Mouse (Mus musculus): ENCODE measurements at regions not wholly inside any gene's neighbourhood (a gene's known extent, or its start where the extent isn't known, plus 50 kb on each side); places are given as distances from the start of the nearest gene placed in this dataset.

DNA sequence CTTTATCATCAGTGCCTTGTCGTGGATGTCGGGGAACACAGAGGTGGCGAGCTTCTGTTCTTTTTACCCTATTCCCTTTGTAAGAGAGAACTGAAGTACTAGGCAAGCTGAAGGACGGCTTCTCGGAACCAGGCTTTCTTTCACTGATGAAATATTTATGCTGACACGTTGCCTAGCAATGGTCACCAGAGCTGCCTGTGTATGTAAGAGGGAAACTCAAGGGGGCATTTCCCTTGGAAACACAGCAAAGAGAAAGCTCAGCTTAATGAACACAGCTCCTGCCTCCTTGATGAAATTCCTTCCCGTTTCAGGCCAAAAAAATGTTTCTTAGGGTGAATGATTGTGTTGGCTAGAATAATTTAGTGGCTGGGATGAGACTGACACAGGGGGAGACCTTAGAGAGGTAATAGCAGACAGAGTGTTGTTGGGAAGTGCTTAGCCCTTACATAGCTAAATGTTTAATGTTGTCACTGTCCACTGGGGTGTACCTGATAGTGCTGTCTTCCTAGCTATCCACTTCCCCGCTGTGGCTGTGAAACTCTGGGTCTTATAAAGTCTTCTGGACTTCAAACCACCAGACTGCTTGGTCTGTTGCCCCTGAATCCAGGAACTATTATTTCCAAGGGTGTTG, 116.8 kb upstream of the St8sia2 start:
- Histone ChIP-seq H3K4me1 (ENCODE audit: control insufficient read depth, insufficient read depth, low read length) (no peaks in the 10 kb centered on the region), H3K4me3 (ENCODE audit: insufficient read depth, low read length) (no peak overlapping the region), H3K27ac (ENCODE audit: insufficient read depth, low read length) (no peak overlapping the region)
- no peak for TF ChIP-seq POLR2A (IDR thresholded peaks at IDR 0.05; ENCODE audit: extremely low read depth, insufficient read depth, low read length)
- no peak for TF ChIP-seq CTCF (IDR thresholded peaks at IDR 0.05; ENCODE audit: extremely low read depth, insufficient read depth, low read length)

DNA sequence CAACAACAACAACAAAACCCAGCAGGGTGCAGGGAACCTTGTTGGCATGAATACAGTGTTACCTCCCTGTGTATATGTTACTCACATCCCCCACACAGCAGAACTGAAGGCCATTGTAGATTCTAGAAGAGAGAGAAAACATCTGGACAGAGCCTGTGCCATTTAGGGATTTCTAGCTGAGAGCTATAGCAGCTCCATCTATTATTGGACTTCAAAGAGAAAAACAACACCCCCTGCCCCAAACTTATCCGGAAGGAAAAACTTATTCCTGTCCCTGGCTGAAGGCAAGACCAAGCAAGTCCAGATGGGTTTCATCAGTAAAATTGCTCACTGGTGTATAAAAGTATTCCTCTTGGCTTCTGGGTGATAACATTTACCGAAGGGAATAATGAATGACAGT, 98.6 kb upstream of the St8sia2 start:
- H3K27ac ChIP-seq (ENCODE audit: insufficient read depth, low read length) = no peak overlapping the region
- H3K4me3 ChIP-seq (ENCODE audit: insufficient read depth, low read length) = no peak overlapping the region
- no peaks in the 10 kb centered on the region for H3K4me1 ChIP-seq (ENCODE audit: control insufficient read depth, insufficient read depth, low read length)
- TF ChIP-seq POLR2A (IDR thresholded peaks at IDR 0.05; ENCODE audit: extremely low read depth, insufficient read depth, low read length) = no peak
- TF ChIP-seq CTCF (IDR thresholded peaks at IDR 0.05; ENCODE audit: extremely low read depth, insufficient read depth, low read length) = no peak

DNA sequence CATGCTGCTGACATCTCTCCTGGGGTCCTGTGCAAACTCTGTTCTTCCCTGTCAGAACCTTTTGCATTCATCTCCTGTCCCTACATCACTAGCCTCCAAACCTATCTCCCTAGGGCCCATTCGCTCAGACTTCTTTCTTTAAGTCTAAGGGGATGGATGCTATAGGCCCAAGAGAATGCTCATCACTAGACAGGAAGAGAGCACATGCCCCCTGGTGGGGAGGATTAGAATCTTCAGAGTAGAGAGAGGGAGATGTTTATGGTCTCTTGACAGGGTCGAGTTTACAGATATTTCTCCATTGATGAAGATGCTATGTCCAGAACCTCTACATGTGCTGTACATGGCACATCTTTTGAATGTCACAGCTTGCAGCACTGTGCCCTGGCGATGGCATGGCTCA, 94.9 kb upstream of the St8sia2 start:
- peak; percentile 38; the same call in 1 of the 2 replicates for TF ChIP-seq CTCF (IDR thresholded peaks at IDR 0.05; ENCODE audit: extremely low read depth, insufficient read depth, low read length)
- no peak for TF ChIP-seq POLR2A (IDR thresholded peaks at IDR 0.05; ENCODE audit: extremely low read depth, insufficient read depth, low read length)

DNA sequence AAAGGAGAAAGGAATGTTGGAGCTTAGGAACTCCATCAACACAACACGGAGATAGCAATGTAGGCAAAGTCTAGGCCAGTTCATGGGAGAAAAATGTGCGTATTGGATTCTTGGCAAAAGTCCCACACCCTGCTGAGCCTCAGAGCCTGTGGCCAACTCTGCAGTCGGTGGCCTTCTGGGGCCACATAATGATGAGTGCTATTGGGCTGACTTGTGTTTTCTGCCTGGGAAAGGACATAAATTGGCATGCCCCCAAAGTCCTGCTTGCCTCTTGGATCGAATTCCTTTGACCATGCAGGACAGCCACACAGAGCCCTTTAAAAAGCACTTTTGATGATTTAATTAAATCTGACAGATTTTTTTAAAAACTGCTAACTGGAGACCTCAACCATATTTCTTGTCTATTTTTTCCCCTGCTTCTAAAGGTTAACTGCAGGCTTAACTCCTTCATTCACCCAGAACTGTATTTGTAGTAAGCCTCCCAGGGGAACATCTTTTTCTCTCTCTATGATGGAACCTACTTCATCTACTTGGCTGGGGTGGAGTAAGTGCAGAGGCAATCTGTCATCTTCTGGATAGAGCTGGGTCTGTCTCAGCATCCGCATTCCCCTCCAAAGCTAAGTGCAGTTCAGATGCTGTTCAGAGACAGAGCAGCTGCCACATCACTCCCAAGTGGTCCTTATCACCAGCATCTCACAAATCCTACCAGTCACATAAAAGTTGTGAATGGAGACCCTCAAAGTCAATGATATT, 93.9 kb upstream of the St8sia2 start:
- no peak overlapping the region for H3K27ac ChIP-seq (ENCODE audit: insufficient read depth, low read length)
- TF ChIP-seq POLR2A (IDR thresholded peaks at IDR 0.05; ENCODE audit: extremely low read depth, insufficient read depth, low read length) (no peak), CTCF (IDR thresholded peaks at IDR 0.05; ENCODE audit: extremely low read depth, insufficient read depth, low read length) (no peak)
- no peak overlapping the region for H3K4me3 ChIP-seq (ENCODE audit: insufficient read depth, low read length)
- H3K4me1 ChIP-seq (ENCODE audit: control insufficient read depth, insufficient read depth, low read length) = no peaks in the 10 kb centered on the region

More for the DNA sequence above, 94.9 kb upstream of the St8sia2 start:
- Histone ChIP-seq H3K4me1 (ENCODE audit: control insufficient read depth, insufficient read depth, low read length) (no peaks in the 10 kb centered on the region), H3K4me3 (ENCODE audit: insufficient read depth, low read length) (no peak overlapping the region), H3K27ac (ENCODE audit: insufficient read depth, low read length) (no peak overlapping the region)

DNA sequence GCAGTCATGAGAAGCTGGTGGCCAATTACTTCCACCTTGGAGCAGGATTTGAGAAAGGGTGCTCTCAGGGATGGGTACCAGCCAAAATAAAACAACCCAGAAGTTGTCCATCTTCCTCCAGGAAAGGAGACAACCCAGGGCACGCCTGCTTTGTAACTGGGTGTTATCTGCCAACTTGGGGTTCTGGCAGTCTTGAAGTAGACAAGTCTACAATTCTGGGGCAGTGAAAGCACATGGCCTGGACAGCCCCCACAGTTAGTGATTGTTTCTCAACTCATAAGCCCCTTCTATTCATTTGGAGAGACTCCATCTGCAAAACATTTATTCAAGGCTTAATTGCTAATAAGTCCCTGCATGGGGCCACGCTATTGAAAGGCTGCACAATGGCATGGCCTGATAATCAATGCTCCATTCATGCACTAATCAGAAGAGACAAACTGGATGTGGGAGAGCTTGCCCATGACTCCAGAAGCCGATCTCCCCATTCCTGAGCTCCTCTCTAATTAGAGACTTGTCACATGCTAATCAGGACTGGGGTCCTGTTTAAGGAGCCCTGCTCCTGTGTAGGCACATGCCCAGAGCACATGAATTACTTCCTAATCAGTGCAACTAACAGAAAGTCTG, 78.0 kb upstream of the St8sia2 start:
- no peaks in the 10 kb centered on the region for H3K4me1 ChIP-seq (ENCODE audit: control insufficient read depth, insufficient read depth, low read length)
- no peak overlapping the region for H3K4me3 ChIP-seq (ENCODE audit: insufficient read depth, low read length)
- TF ChIP-seq POLR2A (IDR thresholded peaks at IDR 0.05; ENCODE audit: extremely low read depth, insufficient read depth, low read length) = no peak
- H3K27ac ChIP-seq (ENCODE audit: insufficient read depth, low read length) = no peak overlapping the region

DNA sequence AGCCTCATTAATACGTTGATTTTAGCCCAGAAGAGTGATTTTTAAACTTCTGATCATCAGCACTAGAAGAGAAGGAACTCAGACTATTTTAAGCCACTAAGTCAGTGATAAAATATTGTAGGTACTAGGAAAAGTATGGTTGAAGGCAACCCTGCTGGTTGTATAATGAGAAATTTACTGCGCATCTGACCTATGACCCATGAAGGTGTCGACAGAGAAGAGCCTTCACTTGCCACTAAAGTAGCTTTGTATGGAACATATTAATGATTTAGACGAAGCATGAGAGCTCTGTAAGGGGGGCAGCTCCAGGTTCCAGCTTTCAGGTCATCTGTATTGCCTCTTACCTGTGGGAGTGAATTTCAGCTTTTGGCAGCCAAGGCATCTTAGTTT, 67.4 kb upstream of the St8sia2 start:
- Histone ChIP-seq H3K27ac (ENCODE audit: insufficient read depth, low read length) (no peak overlapping the region), H3K4me3 (ENCODE audit: insufficient read depth, low read length) (no peak overlapping the region), H3K4me1 (ENCODE audit: control insufficient read depth, insufficient read depth, low read length) (no peaks in the 10 kb centered on the region)
- TF ChIP-seq CTCF (IDR thresholded peaks at IDR 0.05; ENCODE audit: extremely low read depth, insufficient read depth, low read length) (no peak), POLR2A (IDR thresholded peaks at IDR 0.05; ENCODE audit: extremely low read depth, insufficient read depth, low read length) (no peak)

DNA sequence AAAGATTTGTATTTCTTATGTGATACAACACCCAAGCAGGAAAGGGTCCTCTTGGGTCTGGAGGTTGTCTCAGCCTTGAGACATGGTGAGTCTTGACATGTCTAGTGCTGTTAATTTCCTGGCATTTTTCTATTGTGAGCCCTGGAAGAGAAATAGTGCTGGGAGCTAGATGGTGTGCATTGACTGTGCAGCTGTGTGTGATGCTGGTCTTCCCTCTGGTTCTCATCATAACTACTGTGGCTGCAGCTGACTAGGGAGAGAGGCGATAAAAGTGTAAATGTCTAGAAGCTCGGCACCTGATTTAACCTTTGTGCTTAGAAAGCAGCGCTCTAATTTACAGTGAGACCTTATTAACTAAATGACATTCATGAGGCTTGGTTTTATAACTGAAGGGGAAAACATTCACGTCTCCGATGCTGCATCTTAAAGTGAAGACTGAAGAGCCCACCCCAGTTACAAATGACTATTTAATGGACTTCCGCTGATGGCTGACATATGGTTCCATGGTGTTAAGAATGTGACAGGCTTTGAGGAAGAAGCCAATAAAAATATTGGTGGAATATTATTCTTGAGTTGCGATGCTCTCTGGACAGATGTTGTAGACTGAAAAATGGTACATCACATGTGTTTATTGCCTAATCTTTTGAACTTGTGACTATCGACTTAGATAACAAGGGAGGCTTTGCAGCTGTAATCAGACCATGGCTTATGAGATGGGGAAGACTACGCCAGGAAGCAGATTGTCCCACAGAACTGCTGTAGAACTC, 66.8 kb upstream of the St8sia2 start:
- no peak for TF ChIP-seq CTCF (IDR thresholded peaks at IDR 0.05; ENCODE audit: extremely low read depth, insufficient read depth, low read length)
- TF ChIP-seq POLR2A (IDR thresholded peaks at IDR 0.05; ENCODE audit: extremely low read depth, insufficient read depth, low read length) = no peak
- H3K27ac ChIP-seq (ENCODE audit: insufficient read depth, low read length) = no peak overlapping the region
- H3K4me1 ChIP-seq (ENCODE audit: control insufficient read depth, insufficient read depth, low read length) = no peaks in the 10 kb centered on the region
- no peak overlapping the region for H3K4me3 ChIP-seq (ENCODE audit: insufficient read depth, low read length)

DNA sequence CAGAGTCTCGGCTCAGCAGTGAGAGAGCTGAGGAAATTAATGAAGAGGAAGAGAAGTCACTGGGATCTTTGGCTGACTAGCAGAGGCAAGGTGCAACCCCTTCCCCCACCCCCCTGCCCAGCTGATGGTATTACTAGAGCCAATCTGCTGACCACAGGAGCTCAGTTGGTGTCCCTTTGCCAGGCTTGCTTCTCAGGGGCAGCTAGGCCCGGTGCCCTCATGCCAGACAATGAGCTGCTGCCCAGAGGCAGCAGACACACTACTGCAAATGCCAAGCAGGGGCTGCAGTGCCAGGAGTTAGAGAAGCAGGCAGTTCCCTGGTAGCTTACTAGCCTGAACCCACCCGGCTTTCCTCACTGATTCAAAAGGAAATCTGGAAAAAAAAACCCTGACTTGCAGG, 59.1 kb upstream of the St8sia2 start:
- TF ChIP-seq CTCF (IDR thresholded peaks at IDR 0.05; ENCODE audit: extremely low read depth, insufficient read depth, low read length) (no peak), POLR2A (IDR thresholded peaks at IDR 0.05; ENCODE audit: extremely low read depth, insufficient read depth, low read length) (no peak)
- Histone ChIP-seq H3K4me1 (ENCODE audit: control insufficient read depth, insufficient read depth, low read length) (no peaks in the 10 kb centered on the region), H3K4me3 (ENCODE audit: insufficient read depth, low read length) (no peak overlapping the region), H3K27ac (ENCODE audit: insufficient read depth, low read length) (no peak overlapping the region)

DNA sequence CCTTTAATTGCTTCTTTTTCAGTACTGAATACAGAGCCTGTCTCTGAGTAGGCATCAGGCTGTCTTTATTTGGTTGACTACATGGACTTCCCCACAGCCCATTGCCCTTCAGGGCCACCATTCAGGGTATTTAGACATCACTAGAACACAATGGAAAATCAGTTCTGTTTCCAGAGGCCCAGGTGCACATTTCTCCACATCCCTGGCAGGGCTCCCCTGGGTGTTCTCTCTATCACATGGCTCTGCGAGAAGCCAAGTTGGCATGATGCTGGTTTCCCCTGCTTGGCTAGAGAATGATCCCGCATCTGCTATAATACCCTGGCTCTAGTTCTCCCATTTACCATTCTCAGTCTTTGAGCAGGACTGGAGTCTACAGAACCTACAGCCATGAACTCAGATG, 57.3 kb upstream of the St8sia2 start:
- TF ChIP-seq POLR2A (IDR thresholded peaks at IDR 0.05; ENCODE audit: extremely low read depth, insufficient read depth, low read length) (no peak), CTCF (IDR thresholded peaks at IDR 0.05; ENCODE audit: extremely low read depth, insufficient read depth, low read length) (no peak)
- Histone ChIP-seq H3K27ac (ENCODE audit: insufficient read depth, low read length) (no peak overlapping the region), H3K4me3 (ENCODE audit: insufficient read depth, low read length) (no peak overlapping the region), H3K4me1 (ENCODE audit: control insufficient read depth, insufficient read depth, low read length) (no peaks in the 10 kb centered on the region)

Measured in cortical plate, adult 2 months (tissue).